Mouse (Mus musculus): ENCODE results near the gene Elmo1. TPM values are rescaled to one million over a fixed set of nuclear protein-coding genes. Genes with fewer than 3 reads are reported as not detected.

Gene Elmo1
- total and polyA plus RNA-seq, 2 experiments, result 1.2 to 6.7 TPM

- Histone ChIP-seq H3K4me3 (ENCODE audit: insufficient read depth, low read depth, low read length) (no peak overlapping the region), H3K79me2 (ENCODE audit: control insufficient read depth, insufficient read depth, low read length) (no peaks in the 10 kb centered on the region), H3K9ac (ENCODE audit: low read depth, low read length) (no peak overlapping the region), H3K4me1 (ENCODE audit: control insufficient read depth, insufficient read depth, low read length) (no peaks in the 10 kb centered on the region), H3K27ac (replicated peaks; ENCODE audit: insufficient read depth, low read depth, low read length) (no peak overlapping the region), H3K27me3 (ENCODE audit: control insufficient read depth, insufficient read depth, low read length) (no peaks in the 10 kb centered on the region), H3K36me3 (ENCODE audit: control insufficient read depth, insufficient read depth, low read length) (no peaks in the 10 kb centered on the region)
- DNase-seq (ENCODE audit: extremely low read depth, low read depth, low spot score), result no peak
- TF ChIP-seq POLR2A (IDR thresholded peaks at IDR 0.05; ENCODE audit: extremely low read depth, insufficient read depth, low read length), result no peak
- WGBS, result 77% methylated on average over 4 of the region's 4 CpGs
Measured at GRCm38 (mm10) chr13:20525844-20526243, 435.4 kb downstream of the Elmo1 start.

- H3K27ac ChIP-seq (replicated peaks; ENCODE audit: insufficient read depth, low read depth, low read length), result no peak overlapping the region
- H3K4me1 ChIP-seq (ENCODE audit: control insufficient read depth, insufficient read depth, low read length), result no peaks in the 10 kb centered on the region
- no peak overlapping the region for H3K9ac ChIP-seq (ENCODE audit: low read depth, low read length)
- no peaks in the 10 kb centered on the region for H3K79me2 ChIP-seq (ENCODE audit: control insufficient read depth, insufficient read depth, low read length)
- TF ChIP-seq CTCF (IDR thresholded peaks at IDR 0.05; ENCODE audit: low read depth, low read length) (no peak), POLR2A (IDR thresholded peaks at IDR 0.05; ENCODE audit: extremely low read depth, insufficient read depth, low read length) (no peak)
- no peak overlapping the region for H3K4me3 ChIP-seq (ENCODE audit: insufficient read depth, low read depth, low read length)
- DNase-seq (ENCODE audit: extremely low read depth, low read depth, low spot score), result no peak
- H3K27me3 ChIP-seq (ENCODE audit: control insufficient read depth, insufficient read depth, low read length), result no peaks in the 10 kb centered on the region
- 94% methylated on average over 1 of the region's 1 CpGs for WGBS
- H3K36me3 ChIP-seq (ENCODE audit: control insufficient read depth, insufficient read depth, low read length), result no peaks in the 10 kb centered on the region
Measured at GRCm38 (mm10) chr13:20537053-20537452, 446.7 kb downstream of the Elmo1 start.

GRCm38 (mm10) chr13:20537487-20537886, 447.1 kb downstream of the Elmo1 start:
- no peak overlapping the region for H3K4me3 ChIP-seq (ENCODE audit: insufficient read depth, low read depth, low read length)
- no peak overlapping the region for H3K27ac ChIP-seq (replicated peaks; ENCODE audit: insufficient read depth, low read depth, low read length)
- no peaks in the 10 kb centered on the region for H3K27me3 ChIP-seq (ENCODE audit: control insufficient read depth, insufficient read depth, low read length)
- no peaks in the 10 kb centered on the region for H3K79me2 ChIP-seq (ENCODE audit: control insufficient read depth, insufficient read depth, low read length)
- no peaks in the 10 kb centered on the region for H3K36me3 ChIP-seq (ENCODE audit: control insufficient read depth, insufficient read depth, low read length)
- TF ChIP-seq POLR2A (IDR thresholded peaks at IDR 0.05; ENCODE audit: extremely low read depth, insufficient read depth, low read length) (no peak), CTCF (IDR thresholded peaks at IDR 0.05; ENCODE audit: low read depth, low read length) (no peak)
- H3K9ac ChIP-seq (ENCODE audit: low read depth, low read length), result no peak overlapping the region
- DNase-seq (ENCODE audit: extremely low read depth, low read depth, low spot score), result no peak
- 66% methylated on average over 2 of the region's 2 CpGs for WGBS
- H3K4me1 ChIP-seq (ENCODE audit: control insufficient read depth, insufficient read depth, low read length), result no peaks in the 10 kb centered on the region

- Histone ChIP-seq H3K4me3 (ENCODE audit: insufficient read depth, low read depth, low read length) (no peak overlapping the region), H3K9ac (ENCODE audit: low read depth, low read length) (no peak overlapping the region), H3K79me2 (ENCODE audit: control insufficient read depth, insufficient read depth, low read length) (no peaks in the 10 kb centered on the region), H3K27me3 (ENCODE audit: control insufficient read depth, insufficient read depth, low read length) (no peaks in the 10 kb centered on the region), H3K4me1 (ENCODE audit: control insufficient read depth, insufficient read depth, low read length) (no peaks in the 10 kb centered on the region), H3K36me3 (ENCODE audit: control insufficient read depth, insufficient read depth, low read length) (no peaks in the 10 kb centered on the region), H3K27ac (replicated peaks; ENCODE audit: insufficient read depth, low read depth, low read length) (no peak overlapping the region)
- WGBS, result 88% methylated on average over 12 of the region's 12 CpGs
- TF ChIP-seq CTCF (IDR thresholded peaks at IDR 0.05; ENCODE audit: low read depth, low read length), result no peak
- no peak for TF ChIP-seq POLR2A (IDR thresholded peaks at IDR 0.05; ENCODE audit: extremely low read depth, insufficient read depth, low read length)
- no peak for DNase-seq (ENCODE audit: extremely low read depth, low read depth, low spot score)
Measured at GRCm38 (mm10) chr13:20538216-20539070, 448.0 kb downstream of the Elmo1 start.

- no peak overlapping the region for H3K9ac ChIP-seq (ENCODE audit: low read depth, low read length)
- H3K4me3 ChIP-seq (ENCODE audit: insufficient read depth, low read depth, low read length), result no peak overlapping the region
- H3K27me3 ChIP-seq (ENCODE audit: control insufficient read depth, insufficient read depth, low read length), result no peaks in the 10 kb centered on the region
- no peaks in the 10 kb centered on the region for H3K4me1 ChIP-seq (ENCODE audit: control insufficient read depth, insufficient read depth, low read length)
- WGBS, result 88% methylated on average over 2 of the region's 2 CpGs
- TF ChIP-seq CTCF (IDR thresholded peaks at IDR 0.05; ENCODE audit: low read depth, low read length) (no peak), POLR2A (IDR thresholded peaks at IDR 0.05; ENCODE audit: extremely low read depth, insufficient read depth, low read length) (no peak)
- no peaks in the 10 kb centered on the region for H3K36me3 ChIP-seq (ENCODE audit: control insufficient read depth, insufficient read depth, low read length)
- H3K79me2 ChIP-seq (ENCODE audit: control insufficient read depth, insufficient read depth, low read length), result no peaks in the 10 kb centered on the region
- H3K27ac ChIP-seq (replicated peaks; ENCODE audit: insufficient read depth, low read depth, low read length), result no peak overlapping the region
- no peak for DNase-seq (ENCODE audit: extremely low read depth, low read depth, low spot score)
Measured at GRCm38 (mm10) chr13:20539631-20540030, 449.2 kb downstream of the Elmo1 start.

- Histone ChIP-seq H3K4me3 (ENCODE audit: insufficient read depth, low read depth, low read length) (no peak overlapping the region), H3K27ac (replicated peaks; ENCODE audit: insufficient read depth, low read depth, low read length) (no peak overlapping the region), H3K36me3 (ENCODE audit: control insufficient read depth, insufficient read depth, low read length) (no peaks in the 10 kb centered on the region), H3K4me1 (ENCODE audit: control insufficient read depth, insufficient read depth, low read length) (no peaks in the 10 kb centered on the region), H3K9ac (ENCODE audit: low read depth, low read length) (no peak overlapping the region), H3K79me2 (ENCODE audit: control insufficient read depth, insufficient read depth, low read length) (no peaks in the 10 kb centered on the region), H3K27me3 (ENCODE audit: control insufficient read depth, insufficient read depth, low read length) (no peaks in the 10 kb centered on the region)
- no peak for TF ChIP-seq POLR2A (IDR thresholded peaks at IDR 0.05; ENCODE audit: extremely low read depth, insufficient read depth, low read length)
- TF ChIP-seq CTCF (IDR thresholded peaks at IDR 0.05; ENCODE audit: low read depth, low read length), result no peak
- WGBS, result 90% methylated on average over 12 of the region's 12 CpGs
- no peak for DNase-seq (ENCODE audit: extremely low read depth, low read depth, low spot score)
Measured at GRCm38 (mm10) chr13:20546568-20547204, 456.3 kb downstream of the Elmo1 start.

All from liver, adult 2 months (tissue).